Mouse (Mus musculus) erythroblast, embryonic 14.5 days (primary cell): Measurements from ENCODE around the gene Fuca1. TPM values are rescaled to one million over a fixed set of nuclear protein-coding genes. Genes with fewer than 3 reads are reported as not detected.

Experiments
- H3K27me3 ChIP-seq: 2 replicates; pipeline ENCODE4 v1.6.1; 2012; ENCODE audit warnings: inconsistent platforms; ENCODE audit not compliant: control insufficient read depth
- H3K36me3 ChIP-seq: 2 replicates; pipeline ENCODE4 v1.6.1; 2012; ENCODE audit warnings: mild to moderate bottlenecking, inconsistent platforms; ENCODE audit not compliant: control insufficient read depth
- H3K4me1 ChIP-seq: 2 replicates; pipeline ENCODE4 v1.6.1; 2012; ENCODE audit warnings: inconsistent platforms; ENCODE audit not compliant: control insufficient read depth
- H3K4me3 ChIP-seq: replicated peaks from 2 replicates; pipeline ENCODE3; 2012; ENCODE audit warnings: moderate library complexity, mild to moderate bottlenecking, inconsistent platforms
- H3K9me3 ChIP-seq: 2 replicates; pipeline ENCODE4 v1.6.1; 2012; ENCODE audit warnings: low read length, inconsistent platforms, mixed read lengths; ENCODE audit not compliant: control insufficient read depth
- GATA1 ChIP-seq: IDR thresholded peaks from 2 replicates; pipeline ENCODE4 v1.6.1; 2012; ENCODE audit warnings: low read length, inconsistent platforms, mixed read lengths
- TAL1 ChIP-seq: IDR thresholded peaks from 3 replicates; pipeline ENCODE4 v1.6.1; 2012; ENCODE audit warnings: low read length, inconsistent platforms, mixed read lengths
- polyA plus RNA-seq: library from polyadenylated mRNA; stranded (reverse); fragments of >175 nt; gene quantifications from 2 replicates; pipeline ENCODE4 v1.2.3, GENCODE M21; 2012

The Fuca1 gene
- polyA plus RNA-seq, 1 experiment = 0.54 TPM

GRCm38 (mm10) chr4:135953179-135953578 is 32.6 kb downstream of the Fuca1 start:
- Histone ChIP-seq H3K4me1 (peaks cover 34% of the 10 kb centered on the region), H3K36me3 (peaks cover 87% of the 10 kb centered on the region), H3K27me3 (no peaks in the 10 kb centered on the region), H3K4me3 (no peak overlapping the region), H3K9me3 (peaks cover 16% of the 10 kb centered on the region)
- no peak for TF ChIP-seq TAL1

DNA sequence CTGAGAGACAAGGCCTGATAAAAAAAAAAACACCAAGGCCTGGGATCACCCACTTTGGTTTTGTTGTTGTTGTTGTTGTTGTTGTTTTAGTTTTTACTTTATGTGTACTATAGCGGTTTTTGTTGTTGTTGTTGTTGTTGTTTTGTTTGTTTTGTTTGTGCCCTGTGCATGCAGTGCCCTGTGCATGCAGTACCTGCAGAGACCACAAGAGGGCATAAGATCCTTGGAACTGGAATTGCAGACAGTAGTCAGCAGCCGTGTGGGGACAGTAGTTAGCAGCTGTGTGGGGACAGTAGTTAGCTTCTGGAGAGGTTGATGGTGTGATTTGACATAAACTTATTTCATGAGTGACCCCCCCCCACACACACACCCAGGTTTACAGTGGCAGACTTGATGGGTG is 33.7 kb downstream of the Fuca1 start:
- H3K36me3 ChIP-seq = peaks cover 89% of the 10 kb centered on the region

GRCm38 (mm10) chr4:135955886-135956285 is 35.4 kb downstream of the Fuca1 start:
- Histone ChIP-seq H3K27me3 (no peaks in the 10 kb centered on the region), H3K36me3 (peaks cover 93% of the 10 kb centered on the region), H3K4me1 (peaks cover 27% of the 10 kb centered on the region), H3K9me3 (peaks cover 16% of the 10 kb centered on the region), H3K4me3 (no peak overlapping the region)
- TF ChIP-seq GATA1 (no peak), TAL1 (no peak)

More for the DNA sequence above, 33.7 kb downstream of the Fuca1 start:
- Histone ChIP-seq H3K27me3 (no peaks in the 10 kb centered on the region), H3K4me3 (no peak overlapping the region), H3K9me3 (peaks cover 16% of the 10 kb centered on the region), H3K4me1 (peaks cover 28% of the 10 kb centered on the region)
- TF ChIP-seq GATA1 = no peak
- no peak for TF ChIP-seq TAL1

DNA sequence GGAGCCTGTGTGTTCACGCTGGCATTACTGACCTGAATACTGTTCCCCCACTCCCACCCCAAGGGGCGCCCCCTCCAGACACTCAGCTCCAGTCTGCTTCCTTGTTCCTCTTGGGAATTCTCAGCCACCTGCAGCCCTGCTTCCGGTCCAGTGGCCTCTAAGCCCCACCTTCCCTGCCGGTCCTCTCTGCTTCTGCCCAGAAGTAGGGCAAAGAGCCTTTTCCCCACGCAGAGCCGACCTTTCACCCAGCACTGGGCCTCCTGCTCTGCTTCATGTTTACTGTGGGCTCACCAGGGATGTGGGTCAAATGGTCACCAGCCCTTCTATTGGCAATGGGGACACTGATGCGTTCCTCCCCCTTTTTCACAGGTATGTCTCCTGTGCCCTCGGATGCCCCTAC is 37.8 kb downstream of the Fuca1 start:
- H3K27me3 ChIP-seq = no peaks in the 10 kb centered on the region
- TF ChIP-seq GATA1 = no peak
- TF ChIP-seq TAL1 = no peak
- H3K9me3 ChIP-seq = no peaks in the 10 kb centered on the region
- peaks cover 86% of the 10 kb centered on the region for H3K36me3 ChIP-seq
- H3K4me1 ChIP-seq = peaks cover 35% of the 10 kb centered on the region
- no peak overlapping the region for H3K4me3 ChIP-seq

DNA sequence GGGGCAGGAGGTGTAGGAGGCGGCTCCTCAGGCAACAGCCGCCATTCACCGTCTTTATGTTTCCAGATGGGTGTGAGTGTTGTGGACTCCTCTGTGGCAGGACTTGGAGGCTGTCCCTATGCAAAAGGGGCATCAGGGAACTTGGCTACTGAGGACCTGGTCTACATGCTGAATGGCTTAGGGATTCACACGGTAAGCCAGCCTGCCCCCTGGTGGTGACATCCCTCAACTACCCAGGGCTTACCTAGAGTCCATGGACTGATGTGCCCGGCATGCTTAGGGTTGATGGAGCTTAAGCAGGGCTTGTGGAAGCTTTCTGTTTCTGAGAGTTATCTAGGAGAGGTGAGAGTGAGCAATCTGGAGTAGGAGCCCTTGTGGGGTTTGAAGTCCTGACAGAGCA is 40.2 kb downstream of the Fuca1 start:
- H3K4me3 ChIP-seq = no peak overlapping the region
- H3K36me3 ChIP-seq = peaks cover 72% of the 10 kb centered on the region
- H3K27me3 ChIP-seq = no peaks in the 10 kb centered on the region
- no peaks in the 10 kb centered on the region for H3K9me3 ChIP-seq
- peaks cover 47% of the 10 kb centered on the region for H3K4me1 ChIP-seq
- TF ChIP-seq TAL1 = no peak
- no peak for TF ChIP-seq GATA1

- H3K9me3 ChIP-seq = no peaks in the 10 kb centered on the region
- TF ChIP-seq TAL1 (no peak), GATA1 (no peak)
- H3K36me3 ChIP-seq = peaks cover 72% of the 10 kb centered on the region
- no peak overlapping the region for H3K4me3 ChIP-seq
- H3K27me3 ChIP-seq = no peaks in the 10 kb centered on the region
- H3K4me1 ChIP-seq = peaks cover 52% of the 10 kb centered on the region
These were observed 41.2 kb downstream of the Fuca1 start for GRCm38 (mm10) chr4:135961709-135962108.

DNA sequence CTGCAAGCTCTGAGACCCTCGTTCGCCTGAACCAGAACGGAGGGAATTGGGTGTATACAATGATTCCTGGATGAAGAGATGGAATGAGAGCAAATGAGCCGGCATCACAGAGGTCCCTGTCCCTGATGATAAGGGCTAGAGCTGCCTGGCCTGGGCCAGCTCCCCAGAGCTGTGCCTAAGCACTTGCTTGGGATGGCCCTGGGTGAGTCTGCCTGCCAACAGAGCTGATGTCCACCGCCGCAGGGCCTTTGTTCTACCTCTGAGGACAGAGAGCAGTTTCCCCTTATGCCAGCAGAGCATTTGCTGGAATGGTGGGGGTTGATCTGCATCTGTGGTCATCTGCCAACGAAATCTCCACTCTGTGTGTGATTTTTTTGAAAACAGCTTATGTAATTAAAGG is 41.7 kb downstream of the Fuca1 start:
- Histone ChIP-seq H3K4me1 (peaks cover 52% of the 10 kb centered on the region), H3K36me3 (peaks cover 75% of the 10 kb centered on the region)

DNA sequence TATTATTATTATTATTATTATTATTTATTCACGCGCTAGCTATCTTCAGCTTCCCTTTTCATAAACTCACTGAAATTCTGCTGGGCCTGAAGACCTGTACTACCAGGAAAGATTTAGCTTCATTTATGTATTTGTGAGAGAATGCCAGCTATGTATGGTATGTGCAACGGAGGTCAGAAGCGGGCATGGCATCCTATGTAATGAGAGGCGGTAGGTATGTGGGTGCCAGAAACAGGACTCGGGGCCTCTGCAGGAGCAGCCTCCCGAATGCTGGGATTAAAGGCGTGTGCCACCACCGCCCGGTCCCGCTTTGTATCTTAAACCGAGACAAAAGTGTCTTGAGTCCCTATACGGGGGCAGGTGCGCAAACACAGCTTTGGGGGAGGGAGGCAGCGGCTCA is 42.4 kb downstream of the Fuca1 start:
- no peaks in the 10 kb centered on the region for H3K9me3 ChIP-seq
- peaks cover 52% of the 10 kb centered on the region for H3K4me1 ChIP-seq
- no peaks in the 10 kb centered on the region for H3K27me3 ChIP-seq
- H3K36me3 ChIP-seq = peaks cover 75% of the 10 kb centered on the region
- H3K4me3 ChIP-seq = peak overlapping the region; percentile 73
- TF ChIP-seq GATA1 = no peak
- no peak for TF ChIP-seq TAL1

More for the DNA sequence above, 41.7 kb downstream of the Fuca1 start:
- TF ChIP-seq TAL1 (no peak), GATA1 (no peak)
- H3K27me3 ChIP-seq = no peaks in the 10 kb centered on the region
- H3K4me3 ChIP-seq = peak overlapping the region; percentile 73
- H3K9me3 ChIP-seq = no peaks in the 10 kb centered on the region

GRCm38 (mm10) chr4:135963457-135964193 is 43.1 kb downstream of the Fuca1 start, which contains the start of gene Gale:
Gene Gale, plus strand, starts transcription at chr4:135963727.
- H3K4me1 ChIP-seq = peaks cover 52% of the 10 kb centered on the region
- H3K36me3 ChIP-seq = peaks cover 75% of the 10 kb centered on the region
- TF ChIP-seq GATA1 (no peak), TAL1 (no peak)

More at GRCm38 (mm10) chr4:135963457-135964193, 43.1 kb downstream of the Fuca1 start, which contains the start of gene Gale:
- no peaks in the 10 kb centered on the region for H3K9me3 ChIP-seq
- peak within 1 kb of the TSS; percentile 73 for H3K4me3 ChIP-seq
- H3K27me3 ChIP-seq = no peaks in the 10 kb centered on the region
